Mouse (Mus musculus): ENCODE results near the gene 1700037H04Rik.

Gene 1700037H04Rik

DNA sequence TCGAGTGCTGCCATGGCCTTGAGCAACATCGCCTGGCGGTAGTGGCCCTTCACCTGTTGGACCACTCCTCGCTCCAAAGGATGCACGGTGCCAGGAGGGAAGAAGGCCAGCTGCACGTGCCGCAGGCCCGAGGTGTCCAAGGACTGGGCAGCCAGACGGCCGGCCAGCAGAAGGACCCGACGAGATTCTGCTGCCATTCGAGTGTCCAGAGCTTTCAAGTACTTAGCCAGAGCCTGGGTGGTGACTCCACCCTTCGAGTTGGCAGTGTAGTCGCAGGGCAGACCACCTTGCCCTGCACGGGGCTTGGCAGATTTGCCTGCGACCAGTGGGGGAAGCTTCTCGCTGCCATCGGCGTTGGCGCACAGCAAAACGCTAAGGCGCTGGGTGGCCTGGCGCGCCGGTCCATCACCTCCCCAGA lies 19.0 kb upstream of the 1700037H04Rik start:
- DNase-seq, result no peak

GRCm38 (mm10) chr2:131177932-131178331 lies 18.1 kb upstream of the 1700037H04Rik start:
- DNase-seq, result no peak

DNA sequence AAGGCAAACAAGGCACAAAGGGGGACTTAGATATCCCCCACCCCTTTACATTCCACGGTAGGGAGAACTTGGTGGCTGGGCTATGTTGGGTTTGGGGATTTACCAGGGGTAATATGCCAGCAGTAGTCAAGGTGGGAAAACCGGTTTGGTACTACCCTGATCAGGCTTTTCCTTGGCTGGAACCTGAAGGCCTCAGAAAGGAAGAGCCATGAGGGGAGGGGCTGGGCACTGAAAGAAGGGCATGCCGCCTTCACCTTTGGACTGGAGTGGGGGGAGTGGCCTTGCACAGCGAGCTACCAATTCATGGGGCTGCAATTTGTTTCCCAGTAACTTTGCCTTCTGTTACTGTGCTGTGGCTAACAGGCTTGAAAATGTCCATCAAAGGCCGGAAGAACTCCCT lies 16.6 kb upstream of the 1700037H04Rik start:
- DNase-seq, result no peak

DNA sequence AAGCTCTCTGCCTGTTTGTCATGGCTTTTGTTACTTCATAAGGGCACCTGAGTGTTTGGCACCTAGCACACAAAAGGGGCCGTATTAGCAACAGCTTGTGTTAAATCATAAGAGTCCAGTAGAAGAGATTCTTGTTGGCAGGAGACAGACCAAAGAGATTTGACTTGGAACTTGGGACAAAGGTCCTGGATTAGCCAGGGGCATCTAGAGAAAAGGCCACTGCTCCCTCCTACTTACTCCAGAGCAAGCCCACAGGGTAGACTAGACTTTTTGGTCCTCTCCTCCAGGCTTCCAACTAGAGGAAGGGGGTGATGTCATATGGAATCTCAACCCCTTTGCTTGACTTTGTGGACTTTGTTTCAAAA lies 16.0 kb upstream of the 1700037H04Rik start:
- DNase-seq, result no peak

- no peak for DNase-seq
Measured at GRCm38 (mm10) chr2:131175286-131175944, 15.5 kb upstream of the 1700037H04Rik start.

GRCm38 (mm10) chr2:131174700-131175099 lies 14.8 kb upstream of the 1700037H04Rik start:
- DNase-seq, result peak; percentile 54

- DNase-seq, result no peak
Measured at GRCm38 (mm10) chr2:131172322-131172721, 12.4 kb upstream of the 1700037H04Rik start.

DNA sequence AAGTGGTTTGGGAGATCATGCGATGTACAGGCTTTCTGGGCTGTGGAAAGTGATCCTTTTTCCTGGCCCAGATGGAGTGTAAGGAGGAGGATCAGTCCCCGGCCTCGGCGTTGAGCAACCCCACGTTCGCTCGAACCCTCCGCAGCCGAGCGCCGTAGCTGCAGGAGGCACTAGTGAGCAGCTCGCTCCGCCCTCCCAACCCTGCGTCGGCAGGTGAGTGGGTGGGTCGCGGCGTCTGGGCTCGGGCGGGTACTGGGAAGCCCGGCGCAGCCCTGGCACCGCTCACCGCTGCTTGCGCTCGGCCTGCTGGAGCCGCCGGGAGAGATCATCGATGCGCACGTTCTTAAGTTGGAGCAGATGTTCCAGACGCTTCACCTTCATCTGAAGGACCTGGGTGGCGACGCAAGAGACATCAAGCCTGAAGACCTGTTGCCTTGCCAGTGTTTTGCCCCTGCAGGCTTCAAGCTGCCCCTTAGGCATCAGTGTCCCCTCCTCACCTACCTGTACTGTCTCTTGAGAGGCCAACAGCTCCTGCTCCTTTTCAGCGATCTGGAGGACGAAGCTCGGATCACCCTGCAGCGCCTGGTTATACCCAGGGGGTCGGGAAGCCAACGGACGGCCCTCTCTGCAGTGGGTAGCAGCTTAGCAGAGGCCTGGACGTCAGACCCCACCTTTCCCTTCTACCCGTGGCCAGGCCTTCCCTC lies 11.7 kb upstream of the 1700037H04Rik start:
- DNase-seq, result peak; percentile 79

- no peak for DNase-seq
Measured at GRCm38 (mm10) chr2:131170936-131171335, 11.1 kb upstream of the 1700037H04Rik start.

GRCm38 (mm10) chr2:131168914-131169313 lies 9.0 kb upstream of the 1700037H04Rik start:
- DNase-seq, result no peak

DNA sequence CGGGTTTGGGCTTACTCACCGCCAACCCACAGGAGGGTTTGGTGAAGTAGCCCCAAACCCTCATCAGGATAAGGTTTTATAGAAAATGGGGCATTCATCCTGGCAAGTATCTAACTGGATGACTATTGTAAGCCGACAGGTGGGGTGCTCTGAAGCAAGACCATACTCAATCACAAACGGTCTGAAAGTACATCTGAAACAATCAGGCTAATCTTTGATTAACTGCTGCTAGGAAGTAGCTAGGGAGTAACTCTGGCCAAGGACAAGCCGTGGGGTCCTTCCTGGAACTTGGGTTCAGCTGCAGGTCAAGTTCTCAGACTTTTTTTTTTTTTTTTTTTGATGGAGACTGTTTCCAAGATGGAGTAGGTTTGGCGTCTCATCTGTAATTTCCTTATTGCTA lies 8.1 kb upstream of the 1700037H04Rik start:
- DNase-seq, result no peak

GRCm38 (mm10) chr2:131166172-131166571 lies 6.3 kb upstream of the 1700037H04Rik start:
- no peak for DNase-seq

GRCm38 (mm10) chr2:131163924-131164323 lies 4.0 kb upstream of the 1700037H04Rik start:
- DNase-seq, result no peak

GRCm38 (mm10) chr2:131160671-131161111 lies 810 bp upstream of the 1700037H04Rik start:
- DNase-seq, result no peak

DNA sequence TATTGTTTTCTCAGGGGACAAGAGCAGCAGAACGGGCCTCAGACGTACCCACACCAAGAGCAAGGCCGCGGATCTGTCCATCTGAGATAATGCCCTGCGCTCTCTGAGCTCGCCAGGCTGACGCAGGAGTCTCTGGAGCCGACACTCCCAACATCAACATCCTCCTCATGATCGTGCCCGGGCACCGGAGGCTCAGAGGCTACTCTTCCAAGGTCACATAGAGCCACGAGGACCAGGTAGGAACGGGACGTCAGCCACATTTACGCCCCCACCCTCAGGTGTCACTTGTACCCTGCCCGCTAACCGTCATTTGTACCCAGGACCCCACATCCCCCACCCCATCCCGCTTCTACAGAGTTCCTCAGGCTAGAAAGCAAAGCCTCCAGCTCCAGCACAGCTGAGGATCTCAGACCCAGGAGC lies 380 bp downstream of the 1700037H04Rik start:
- DNase-seq, result no peak

DNA sequence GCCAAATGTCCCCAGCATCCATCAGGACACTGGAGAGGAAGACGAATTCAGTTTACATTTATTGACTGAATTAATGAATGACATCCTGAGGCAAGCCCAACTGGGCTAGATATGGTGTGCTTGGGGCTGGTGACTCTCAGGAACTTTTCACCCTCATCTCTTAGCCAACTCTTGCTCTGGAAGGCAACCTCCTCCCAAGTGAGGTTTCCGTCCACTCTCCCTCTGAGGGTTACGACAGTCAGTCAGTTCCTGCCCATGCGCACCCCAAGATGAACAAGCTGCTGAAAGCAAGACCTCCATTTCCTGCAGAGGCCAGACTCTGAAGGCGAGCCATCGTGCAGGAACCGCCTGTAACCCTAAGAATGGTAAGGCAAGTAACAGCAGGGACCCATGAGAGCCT lies 2.9 kb downstream of the 1700037H04Rik start:
- no peak for DNase-seq

DNA sequence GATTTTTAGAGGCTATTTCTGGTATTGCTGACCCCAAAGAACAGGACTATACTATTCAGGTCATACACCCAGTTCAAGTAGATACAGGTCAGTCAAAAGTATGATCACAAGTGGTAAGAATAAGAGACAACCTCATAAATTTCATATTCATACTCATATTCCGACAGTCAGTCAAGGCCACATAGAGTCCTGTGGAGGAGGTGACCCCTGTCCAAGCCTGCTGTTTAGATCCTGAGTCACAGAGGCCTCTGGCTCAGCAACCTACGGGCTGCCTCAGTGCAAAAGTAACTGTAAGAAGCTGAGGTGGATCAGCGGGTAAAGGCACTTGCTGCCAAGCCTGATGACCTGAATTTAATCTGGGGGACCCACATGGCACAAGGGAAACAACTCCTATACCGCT lies 5.8 kb downstream of the 1700037H04Rik start:
- DNase-seq, result no peak

GRCm38 (mm10) chr2:131152166-131152730 lies 7.6 kb downstream of the 1700037H04Rik start:
- no peak for DNase-seq

DNA sequence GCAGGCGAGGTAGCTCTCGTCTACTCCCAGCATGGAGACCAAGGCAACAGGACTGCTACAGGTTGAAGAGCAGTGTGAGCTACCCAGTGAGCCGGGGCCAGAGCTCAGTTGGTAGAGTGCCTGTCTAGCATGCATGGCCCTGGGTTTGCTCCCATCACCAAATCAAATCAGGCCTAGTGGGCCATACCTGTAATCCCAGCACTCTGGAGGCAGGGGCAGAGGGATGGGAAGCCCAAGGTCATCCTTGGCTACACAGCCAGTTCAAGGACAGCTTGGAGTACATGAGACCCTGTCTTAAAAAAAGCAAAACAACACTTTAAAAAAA lies 10.7 kb downstream of the 1700037H04Rik start:
- no peak for DNase-seq

DNA sequence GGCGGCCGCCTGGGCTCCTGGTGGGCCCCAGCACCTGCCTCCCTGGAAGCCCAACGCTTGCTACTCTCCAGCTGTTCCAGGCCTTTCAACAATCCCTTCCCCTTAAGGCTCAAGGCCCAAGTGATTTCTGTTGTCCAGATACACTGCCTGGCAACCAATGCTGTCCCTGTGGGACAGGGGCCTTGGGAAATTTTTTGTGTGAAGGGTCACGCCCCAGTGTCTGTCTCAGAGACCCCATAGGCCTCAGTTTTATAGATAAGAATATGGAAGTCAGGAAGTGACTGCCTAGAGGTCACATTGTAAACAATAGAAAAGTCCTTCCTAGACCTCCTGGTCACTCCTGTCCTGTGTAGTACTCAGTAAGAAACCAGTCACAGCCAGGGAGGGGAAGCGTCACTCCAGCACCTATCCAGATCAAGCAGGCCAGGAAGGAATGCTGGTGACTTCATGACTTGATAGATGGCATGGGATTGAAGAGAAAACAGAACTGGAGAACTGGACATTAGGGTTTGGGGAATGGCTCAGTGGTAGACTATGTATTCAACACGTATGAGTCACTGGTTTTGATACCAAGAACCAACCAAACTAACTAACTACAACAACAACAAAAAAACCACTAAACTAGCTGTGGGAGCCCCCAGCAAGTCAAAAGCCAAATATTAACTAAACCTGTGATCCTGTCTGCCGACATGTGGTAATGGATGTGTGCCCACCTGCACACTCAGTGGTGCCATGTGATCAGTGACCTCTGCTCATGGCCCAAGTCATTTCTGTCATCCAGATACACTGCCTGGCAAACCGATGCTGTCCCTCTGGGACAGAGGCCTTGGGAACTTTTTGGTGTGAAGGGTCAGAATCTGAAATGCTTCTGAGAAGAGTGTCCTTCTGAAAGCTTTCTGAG lies 11.3 kb downstream of the 1700037H04Rik start:
- DNase-seq, result no peak

DNA sequence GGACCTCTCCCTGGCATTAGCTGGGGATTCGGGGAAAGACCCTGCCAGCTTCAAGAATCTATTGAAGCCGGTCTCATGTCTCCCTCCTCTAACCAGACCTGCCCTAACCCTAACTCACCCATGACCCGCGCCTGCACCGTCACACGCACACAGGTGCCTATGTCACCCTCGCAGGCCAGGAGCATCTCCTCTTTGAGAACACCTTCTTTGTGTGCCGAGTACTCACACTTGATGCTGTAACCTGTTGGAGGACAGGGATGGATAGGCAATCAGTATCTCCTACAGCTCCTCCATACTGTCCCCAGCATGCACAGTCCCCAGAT lies 12.9 kb downstream of the 1700037H04Rik start:
- no peak for DNase-seq

GRCm38 (mm10) chr2:131146193-131147042 lies 13.5 kb downstream of the 1700037H04Rik start:
- peak; percentile 2 for DNase-seq

GRCm38 (mm10) chr2:131145536-131145935 lies 14.3 kb downstream of the 1700037H04Rik start:
- DNase-seq, result no peak

Data from thymus, postnatal 4 days (tissue).